Mouse (Mus musculus): ENCODE measurements around the gene Methig1. TPM values are rescaled to one million over a fixed set of nuclear protein-coding genes. Genes with fewer than 3 reads are reported as not detected.

Gene Methig1
- total and polyA plus RNA-seq, 3 experiments = not detected

- no peak for TF ChIP-seq MEF2A (IDR thresholded peaks at IDR 0.05; ENCODE audit: extremely low read depth, insufficient replicate concordance, low read depth, low read length, poor library complexity, severe bottlenecking)
- no peak for TF ChIP-seq UBTF (IDR thresholded peaks at IDR 0.05; ENCODE audit: borderline replicate concordance, insufficient read depth, low read depth, low read length)
- no peak for TF ChIP-seq E2F4 (IDR thresholded peaks at IDR 0.05; ENCODE audit: borderline replicate concordance, low read depth, low read length)
- TF ChIP-seq CTCF (IDR thresholded peaks at IDR 0.05 in 2 of 3, conservative IDR thresholded peaks at IDR 0.05 in 1 of 3; ENCODE audit: control insufficient read depth in 1 of 3, insufficient read depth in 1 of 3, low read depth in 2 of 3, low read length in 3 of 3, poor library complexity in 1 of 3, severe bottlenecking in 1 of 3) = no peak
Observed at GRCm38 (mm10) chr15:100419901-100420745, 67.2 kb downstream of the Methig1 start (continued).

- Histone ChIP-seq H3K27me3 (ENCODE audit: control insufficient read depth in 1 of 2, insufficient read depth in 2 of 2, low read length in 2 of 2) (no peaks in the 10 kb centered on the region), H3K9me3 (replicated peaks; ENCODE audit: insufficient read depth, low read length) (no peaks in the 10 kb centered on the region), H3K27ac (ENCODE audit: control insufficient read depth, low read depth, low read length) (peak overlapping the region; percentile 94), H3K79me2 (ENCODE audit: control insufficient read depth, insufficient read depth, low read length, poor library complexity) (peaks cover 60% of the 10 kb centered on the region), H3K4me3 (ENCODE audit: control insufficient read depth in 1 of 2, insufficient read depth in 1 of 2, low read depth in 2 of 2, low read length in 2 of 2) (peak overlapping the region; percentile 85 to 98), H3K4me1 (ENCODE audit: control insufficient read depth in 1 of 2, insufficient read depth in 2 of 2, low read length in 2 of 2) (peaks cover 33 to 45% of the 10 kb centered on the region in 2 experiments), H3K36me3 (ENCODE audit: control insufficient read depth in 1 of 2, insufficient read depth in 2 of 2, low read length in 2 of 2) (peaks cover 8 to 39% of the 10 kb centered on the region in 2 experiments; a peak in 3 of 4 replicates), H3K9ac (ENCODE audit: control insufficient read depth, low read depth, low read length, poor library complexity, severe bottlenecking) (peak overlapping the region; percentile 96)
- peak; percentile 80 for DNase-seq (ENCODE audit: low read depth, low spot score)
- peak; percentile 57 for TF ChIP-seq GATA1 (IDR thresholded peaks at IDR 0.05; ENCODE audit: low read depth, low read length)
- no peak for TF ChIP-seq MYB (IDR thresholded peaks at IDR 0.05; ENCODE audit: low read depth, low read length)
- peak; percentile 56 for TF ChIP-seq MXI1 (IDR thresholded peaks at IDR 0.05; ENCODE audit: low read depth, low read length)
- TF ChIP-seq MAX (IDR thresholded peaks at IDR 0.05; ENCODE audit: low read length) = no peak
- 0 out of 2 replicates have a peak, but pooled peaks have one; percentile 37 for TF ChIP-seq TBP (IDR thresholded peaks at IDR 0.05; ENCODE audit: low read depth, low read length)
- TF ChIP-seq ZMIZ1 (IDR thresholded peaks at IDR 0.05; ENCODE audit: low read depth, low read length) = no peak
- no peak for TF ChIP-seq GABPA (IDR thresholded peaks at IDR 0.05; ENCODE audit: low read depth, low read length)
- TF ChIP-seq ZKSCAN1 (IDR thresholded peaks at IDR 0.05; ENCODE audit: low read depth, low read length) = no peak
- peak in 1 of 2 experiments; percentile 41; a peak in 1 of 4 replicates for TF ChIP-seq POLR2A (IDR thresholded peaks at IDR 0.05; ENCODE audit: control insufficient read depth in 1 of 2, insufficient read depth in 1 of 2, low read depth in 1 of 2, low read length in 2 of 2, poor library complexity in 1 of 2)
- peak; percentile 36; the same call in 1 of the 2 replicates for TF ChIP-seq TCF12 (IDR thresholded peaks at IDR 0.05; ENCODE audit: low read depth, low read length)
- peak; percentile 34 to 35; a peak in 3 of 4 replicates for TF ChIP-seq EP300 (IDR thresholded peaks at IDR 0.05; ENCODE audit: low read depth in 1 of 2, low read length in 2 of 2)
- 0 out of 2 replicates have a peak, but pooled peaks have one; percentile 16 for TF ChIP-seq MAFK (IDR thresholded peaks at IDR 0.05; ENCODE audit: borderline replicate concordance, low read depth, low read length)
- 0 out of 2 replicates have a peak, but pooled peaks have one; percentile 42 for TF ChIP-seq CHD1 (IDR thresholded peaks at IDR 0.05; ENCODE audit: low read depth, low read length)
- peak; percentile 74 for TF ChIP-seq ETS1 (IDR thresholded peaks at IDR 0.05; ENCODE audit: low read depth, low read length)
- TF ChIP-seq HCFC1 (IDR thresholded peaks at IDR 0.05; ENCODE audit: low read depth, low read length) = peak; percentile 27; the same call in 1 of the 2 replicates
- peak; percentile 70; the same call in 1 of the 2 replicates for TF ChIP-seq RCOR1 (IDR thresholded peaks at IDR 0.05; ENCODE audit: low read depth, low read length)
- peak; percentile 65; the same call in 1 of the 2 replicates for TF ChIP-seq MAZ (IDR thresholded peaks at IDR 0.05; ENCODE audit: low read depth, low read length)
Observed at GRCm38 (mm10) chr15:100421059-100421757, 68.3 kb downstream of the Methig1 start.
